Mouse (Mus musculus) heart, embryonic 10.5 days (tissue): ENCODE data around the gene Abraxas2. TPM values are rescaled to one million over a fixed set of nuclear protein-coding genes. Genes with fewer than 3 reads are reported as not detected.

Source experiments
- DNase-seq: peaks from one replicate; pipeline ENCODE4 v3.0.0-alpha.2; 2017; ENCODE audit warnings: low spot score
- H3K27ac ChIP-seq: fragments of 300-500 bp; sonication (generic); 2 replicates; pipeline ENCODE4 v1.5.1; 2016; ENCODE audit warnings: mild to moderate bottlenecking
- H3K27me3 ChIP-seq: fragments of 300-500 bp; sonication (generic); 2 replicates; pipeline ENCODE4 v1.6.1; 2016; ENCODE audit warnings: mild to moderate bottlenecking; ENCODE audit not compliant: poor library complexity, insufficient read depth, severe bottlenecking
- H3K36me3 ChIP-seq: fragments of 300-500 bp; sonication (generic); 2 replicates; pipeline ENCODE4 v1.6.1; 2016; ENCODE audit warnings: mild to moderate bottlenecking, moderate library complexity
- H3K4me1 ChIP-seq: fragments of 300-500 bp; sonication (generic); 2 replicates; pipeline ENCODE4 v1.6.1; 2016; ENCODE audit warnings: mild to moderate bottlenecking
- H3K4me3 ChIP-seq: fragments of 300-500 bp; sonication (generic); 2 replicates; pipeline ENCODE4 v1.5.1; 2016; ENCODE audit warnings: mild to moderate bottlenecking, moderate library complexity
- H3K9me3 ChIP-seq: fragments of 300-500 bp; sonication (generic); 2 replicates; pipeline ENCODE4 v1.6.1; 2016; ENCODE audit warnings: mild to moderate bottlenecking, moderate library complexity
- WGBS: fragments of 180-500 bp; shearing (Covaris S2); methylation state at CpG from one replicate; pipeline ENCODE4 v1.1.7; 2016; 5-methylcytosine and 5-hydroxymethylcytosine counted together
- polyA plus RNA-seq: library from polyadenylated mRNA; unstranded; fragments of >200 nt; fragmentation: Nextera tagmentation; extraction: Ambion mirVana; gene quantifications from 2 replicates; pipeline ENCODE4 v1.2.1, GENCODE M21; 2016

The Abraxas2 gene
- polyA plus RNA-seq, 1 experiment from 2014 or later, result 28.0 TPM

GRCm38 (mm10) chr7:132892806-132893205 is 33.8 kb downstream of the Abraxas2 start:
- no peaks in the 10 kb centered on the region for H3K36me3 ChIP-seq
- DNase-seq, result peak; percentile 64
- H3K4me3 ChIP-seq, result no peak overlapping the region
- no peaks in the 10 kb centered on the region for H3K27me3 ChIP-seq
- no peaks in the 10 kb centered on the region for H3K9me3 ChIP-seq
- 73% methylated on average over 7 of the region's 7 CpGs for WGBS
- H3K27ac ChIP-seq, result no peak overlapping the region
- H3K4me1 ChIP-seq, result peaks cover 20% of the 10 kb centered on the region; the same call in 1 of the 2 replicates

- Histone ChIP-seq H3K27ac (no peak overlapping the region), H3K4me1 (peaks cover 20% of the 10 kb centered on the region; the same call in 1 of the 2 replicates), H3K27me3 (no peaks in the 10 kb centered on the region), H3K9me3 (no peaks in the 10 kb centered on the region), H3K4me3 (no peak overlapping the region), H3K36me3 (no peaks in the 10 kb centered on the region)
- no peak for DNase-seq
- WGBS, result 70% methylated on average over 1 of the region's 1 CpGs
These were observed 34.3 kb downstream of the Abraxas2 start for GRCm38 (mm10) chr7:132893336-132893735.

GRCm38 (mm10) chr7:132894841-132895555 is 36.0 kb downstream of the Abraxas2 start:
- no peaks in the 10 kb centered on the region for H3K9me3 ChIP-seq
- DNase-seq, result peak; percentile 75
- H3K36me3 ChIP-seq, result no peaks in the 10 kb centered on the region
- no peak overlapping the region for H3K4me3 ChIP-seq
- peak overlapping the region; percentile 72; the same call in 1 of the 2 replicates for H3K27ac ChIP-seq
- H3K27me3 ChIP-seq, result no peaks in the 10 kb centered on the region
- 70% methylated on average over 7 of the region's 7 CpGs for WGBS
- H3K4me1 ChIP-seq, result peaks cover 20% of the 10 kb centered on the region; the same call in 1 of the 2 replicates

- WGBS, result 81% methylated on average over 9 of the region's 9 CpGs
- Histone ChIP-seq H3K4me1 (peaks cover 29% of the 10 kb centered on the region), H3K27ac (peak overlapping the region; percentile 72)
These were observed 37.3 kb downstream of the Abraxas2 start for GRCm38 (mm10) chr7:132896206-132896815.

GRCm38 (mm10) chr7:132897258-132897657 is 38.2 kb downstream of the Abraxas2 start:
- WGBS, result 79% methylated on average over 10 of the region's 10 CpGs

More at GRCm38 (mm10) chr7:132896206-132896815, 37.3 kb downstream of the Abraxas2 start:
- Histone ChIP-seq H3K27me3 (no peaks in the 10 kb centered on the region), H3K9me3 (no peaks in the 10 kb centered on the region), H3K36me3 (no peaks in the 10 kb centered on the region), H3K4me3 (no peak overlapping the region)
- DNase-seq, result peak; percentile 69

GRCm38 (mm10) chr7:132898234-132898633 is 39.2 kb downstream of the Abraxas2 start:
- Histone ChIP-seq H3K36me3 (no peaks in the 10 kb centered on the region), H3K4me1 (peaks cover 35% of the 10 kb centered on the region), H3K27ac (no peak overlapping the region), H3K4me3 (no peak overlapping the region), H3K9me3 (no peaks in the 10 kb centered on the region), H3K27me3 (no peaks in the 10 kb centered on the region)
- whole genome bisulfite sequencing, result 82% methylated on average over 2 of the region's 2 CpGs
- DNase-seq, result peak; percentile 42

More at GRCm38 (mm10) chr7:132897258-132897657, 38.2 kb downstream of the Abraxas2 start:
- Histone ChIP-seq H3K36me3 (no peaks in the 10 kb centered on the region), H3K9me3 (no peaks in the 10 kb centered on the region), H3K27me3 (no peaks in the 10 kb centered on the region), H3K4me3 (no peak overlapping the region), H3K4me1 (peaks cover 35% of the 10 kb centered on the region), H3K27ac (no peak overlapping the region)
- DNase-seq, result peak; percentile 25

- Histone ChIP-seq H3K4me3 (no peak overlapping the region), H3K27me3 (no peaks in the 10 kb centered on the region), H3K27ac (peak overlapping the region; percentile 16; the same call in 1 of the 2 replicates), H3K36me3 (no peaks in the 10 kb centered on the region), H3K4me1 (peaks cover 23% of the 10 kb centered on the region), H3K9me3 (no peaks in the 10 kb centered on the region)
- DNase-seq, result peak; percentile 66
- WGBS, result 39% methylated on average over 2 of the region's 2 CpGs
These were observed 42.0 kb downstream of the Abraxas2 start for GRCm38 (mm10) chr7:132900826-132901531.

GRCm38 (mm10) chr7:132903796-132904195 is 44.8 kb downstream of the Abraxas2 start:
- no peak overlapping the region for H3K27ac ChIP-seq
- H3K4me3 ChIP-seq, result no peak overlapping the region
- H3K4me1 ChIP-seq, result peaks cover 15% of the 10 kb centered on the region
- no peaks in the 10 kb centered on the region for H3K36me3 ChIP-seq
- peak; percentile 45 for DNase-seq
- no peaks in the 10 kb centered on the region for H3K27me3 ChIP-seq
- H3K9me3 ChIP-seq, result 0 out of 2 replicates have a peak, but pooled peaks cover 6% of the 10 kb centered on the region
- WGBS, result 70% methylated on average over 3 of the region's 3 CpGs

GRCm38 (mm10) chr7:132921971-132922370 is 62.9 kb downstream of the Abraxas2 start:
- Histone ChIP-seq H3K4me1 (no peaks in the 10 kb centered on the region), H3K27ac (no peak overlapping the region), H3K9me3 (no peaks in the 10 kb centered on the region), H3K36me3 (no peaks in the 10 kb centered on the region), H3K27me3 (no peaks in the 10 kb centered on the region), H3K4me3 (no peak overlapping the region)
- no peak for DNase-seq
- 56% methylated on average over 3 of the region's 3 CpGs for WGBS

GRCm38 (mm10) chr7:132925227-132925626 is 66.2 kb downstream of the Abraxas2 start:
- Histone ChIP-seq H3K9me3 (no peaks in the 10 kb centered on the region), H3K4me3 (no peak overlapping the region), H3K27me3 (no peaks in the 10 kb centered on the region), H3K36me3 (no peaks in the 10 kb centered on the region), H3K4me1 (no peaks in the 10 kb centered on the region), H3K27ac (no peak overlapping the region)
- DNase-seq, result no peak
- 74% methylated on average over 2 of the region's 2 CpGs for WGBS

- Histone ChIP-seq H3K9me3 (no peaks in the 10 kb centered on the region), H3K36me3 (no peaks in the 10 kb centered on the region), H3K4me3 (no peak overlapping the region), H3K4me1 (no peaks in the 10 kb centered on the region), H3K27me3 (no peaks in the 10 kb centered on the region), H3K27ac (no peak overlapping the region)
- 68% methylated on average over 3 of the region's 3 CpGs for WGBS
- DNase-seq, result no peak
These were observed 68.2 kb downstream of the Abraxas2 start for GRCm38 (mm10) chr7:132927201-132927600.

GRCm38 (mm10) chr7:132930055-132930454 is 71.0 kb downstream of the Abraxas2 start:
- Histone ChIP-seq H3K36me3 (no peaks in the 10 kb centered on the region), H3K4me1 (0 out of 2 replicates have a peak, but pooled peaks cover 7% of the 10 kb centered on the region), H3K9me3 (no peaks in the 10 kb centered on the region), H3K27me3 (no peaks in the 10 kb centered on the region), H3K27ac (peak overlapping the region; percentile 98), H3K4me3 (peak overlapping the region; percentile 97)
- 83% methylated on average over 5 of the region's 5 CpGs for WGBS
- no peak for DNase-seq
